Mouse (Mus musculus) myocyte (in vitro differentiated cells): ENCODE data around the gene Catip. TPM values are rescaled to one million over a fixed set of nuclear protein-coding genes. Genes with fewer than 3 reads are reported as not detected.
A peak's percentile ranks its signal among the peaks of the same experiment; 100 is the strongest.

Source experiments
- H3K27me3 ChIP-seq: one replicate; pipeline ENCODE4 v1.6.1; 2011; ENCODE audit not compliant: control insufficient read depth, insufficient read depth, insufficient read length
- H3K36me3 ChIP-seq: one replicate; pipeline ENCODE4 v1.6.1; 2011; ENCODE audit not compliant: control insufficient read depth, insufficient read depth
- H3K4me2 ChIP-seq: one replicate; pipeline ENCODE4 v1.6.1; 2011; ENCODE audit warnings: low read depth, control low read depth
- H3K4me3 ChIP-seq: one replicate; pipeline ENCODE4 v1.5.1; 2011; ENCODE audit warnings: mild to moderate bottlenecking, control low read depth, moderate library complexity
- H3K79me2 ChIP-seq: one replicate; pipeline ENCODE4 v1.6.1; 2011; ENCODE audit not compliant: control insufficient read depth, insufficient read depth
- H3ac ChIP-seq: one replicate; pipeline ENCODE4 v1.6.1; 2011; ENCODE audit not compliant: control insufficient read depth, insufficient read length
- CEBPB ChIP-seq: IDR thresholded peaks from 2 replicates; pipeline ENCODE4 v1.6.1; 2011; ENCODE audit warnings: mild to moderate bottlenecking, moderate library complexity; ENCODE audit not compliant: poor library complexity, insufficient read depth, severe bottlenecking
- E2F4 ChIP-seq: IDR thresholded peaks from one replicate; pipeline ENCODE4 v1.6.1; 2011; ENCODE audit warnings: mild to moderate bottlenecking, control low read depth, moderate library complexity; ENCODE audit not compliant: insufficient read depth
- MAX ChIP-seq: IDR thresholded peaks from one replicate; pipeline ENCODE4 v1.6.1; 2011; ENCODE audit warnings: low read depth, mild to moderate bottlenecking, control low read depth
- MYOD1 ChIP-seq, 3 experiments: IDR thresholded peaks; one replicate each; pipeline ENCODE4 v1.6.1; 2011; ENCODE audit warnings: control low read depth in 2 of 3, low read depth in 2 of 3, mild to moderate bottlenecking in 2 of 3, moderate library complexity in 1 of 3; ENCODE audit not compliant: insufficient read length in 2 of 3, control insufficient read depth in 1 of 3
- MYOG ChIP-seq, 3 experiments: IDR thresholded peaks; one replicate each; pipeline ENCODE4 v1.6.1; 2011; ENCODE audit warnings: control low read depth in 2 of 3, low read depth in 2 of 3, mild to moderate bottlenecking in 2 of 3; ENCODE audit not compliant: insufficient read length in 2 of 3, control insufficient read depth in 1 of 3, insufficient read depth in 1 of 3
- POLR2A ChIP-seq: IDR thresholded peaks from one replicate; pipeline ENCODE4 v1.6.1; 2011; ENCODE audit warnings: low read depth, mild to moderate bottlenecking, control low read depth, moderate library complexity; ENCODE audit not compliant: insufficient read length
- POLR2AphosphoS2 ChIP-seq: IDR thresholded peaks from one replicate; pipeline ENCODE4 v1.6.1; 2011; ENCODE audit warnings: low read depth, control low read depth; ENCODE audit not compliant: insufficient read length
- REST ChIP-seq: IDR thresholded peaks from one replicate; pipeline ENCODE4 v1.6.1; 2011; ENCODE audit warnings: mild to moderate bottlenecking, control low read depth, moderate library complexity; ENCODE audit not compliant: insufficient read depth, insufficient read length
- SRF ChIP-seq: IDR thresholded peaks from one replicate; pipeline ENCODE4 v1.6.1; 2011; ENCODE audit warnings: low read depth; ENCODE audit not compliant: control insufficient read depth, insufficient read length
- TCF12 ChIP-seq: IDR thresholded peaks from one replicate; pipeline ENCODE4 v1.6.1; 2011; ENCODE audit warnings: mild to moderate bottlenecking, control low read depth; ENCODE audit not compliant: poor library complexity, insufficient read depth, severe bottlenecking
- TCF3 ChIP-seq: IDR thresholded peaks from one replicate; pipeline ENCODE4 v1.6.1; 2011; ENCODE audit warnings: low read depth, control low read depth; ENCODE audit not compliant: insufficient read length
- USF1 ChIP-seq: IDR thresholded peaks from one replicate; pipeline ENCODE4 v1.6.1; 2011; ENCODE audit warnings: low read depth, mild to moderate bottlenecking, control low read depth, moderate library complexity
- polyA plus RNA-seq: library from polyadenylated mRNA; unstranded; fragments of >200 nt; fragmentation: generic; extraction: Trizol; gene quantifications from one replicate; pipeline ENCODE4 v1.2.1, GENCODE M21; 2012; ENCODE audit warnings: missing spikeins

Gene Catip
- polyA plus RNA-seq, 1 experiment = 0.10 TPM

- Histone ChIP-seq H3K4me2 (peak overlapping the region; percentile 91), H3K79me2 (no peaks in the 10 kb centered on the region), H3K27me3 (no peaks in the 10 kb centered on the region), H3ac (no peak overlapping the region), H3K4me3 (peak overlapping the region; percentile 32), H3K36me3 (no peaks in the 10 kb centered on the region)
- TF ChIP-seq MYOG (IDR thresholded peaks at IDR 0.05; ENCODE audit: control insufficient read depth in 1 of 3, insufficient read depth in 1 of 3, insufficient read length in 2 of 3, low read depth in 2 of 3) (no peak), SRF (no peak), MYOD1 (IDR thresholded peaks at IDR 0.05; ENCODE audit: control insufficient read depth in 1 of 3, insufficient read length in 2 of 3, low read depth in 2 of 3) (no peak), TCF3 (no peak), POLR2AphosphoS2 (no peak), POLR2A (no peak)
These were observed 29.0 kb upstream of the Catip start for GRCm38 (mm10) chr1:74332930-74333329.

GRCm38 (mm10) chr1:74334607-74335006, 27.3 kb upstream of the Catip start:
- H3K36me3 ChIP-seq = no peaks in the 10 kb centered on the region
- peak overlapping the region; percentile 6 for H3K4me2 ChIP-seq

GRCm38 (mm10) chr1:74335033-74335432, 26.9 kb upstream of the Catip start:
- H3K79me2 ChIP-seq = no peaks in the 10 kb centered on the region
- H3ac ChIP-seq = no peak overlapping the region

More at GRCm38 (mm10) chr1:74334607-74335006, 27.3 kb upstream of the Catip start:
- no peak overlapping the region for H3K4me3 ChIP-seq
- no peak for TF ChIP-seq MAX
- no peak for TF ChIP-seq REST
- no peak for TF ChIP-seq POLR2A
- TF ChIP-seq TCF12 = no peak
- TF ChIP-seq CEBPB = no peak
- TF ChIP-seq SRF = no peak
- TF ChIP-seq E2F4 = no peak
- TF ChIP-seq MYOD1 (IDR thresholded peaks at IDR 0.05; ENCODE audit: control insufficient read depth in 1 of 3, insufficient read length in 2 of 3, low read depth in 2 of 3) = no peak
- TF ChIP-seq MYOG (IDR thresholded peaks at IDR 0.05; ENCODE audit: control insufficient read depth in 1 of 3, insufficient read depth in 1 of 3, insufficient read length in 2 of 3, low read depth in 2 of 3) = no peak
- TF ChIP-seq TCF3 = no peak
- no peak for TF ChIP-seq POLR2AphosphoS2
- no peak for TF ChIP-seq USF1
- no peaks in the 10 kb centered on the region for H3K79me2 ChIP-seq
- H3K27me3 ChIP-seq = no peaks in the 10 kb centered on the region
- no peak overlapping the region for H3ac ChIP-seq

GRCm38 (mm10) chr1:74335436-74336170, 26.3 kb upstream of the Catip start:
- Histone ChIP-seq H3K79me2 (no peaks in the 10 kb centered on the region), H3ac (no peak overlapping the region), H3K36me3 (no peaks in the 10 kb centered on the region), H3K27me3 (no peaks in the 10 kb centered on the region), H3K4me3 (no peak overlapping the region), H3K4me2 (no peak overlapping the region)
- no peak for TF ChIP-seq MAX
- no peak for TF ChIP-seq TCF12
- no peak for TF ChIP-seq SRF
- TF ChIP-seq TCF3 = no peak
- TF ChIP-seq E2F4 = no peak
- no peak for TF ChIP-seq POLR2A
- TF ChIP-seq MYOG (IDR thresholded peaks at IDR 0.05; ENCODE audit: control insufficient read depth in 1 of 3, insufficient read depth in 1 of 3, insufficient read length in 2 of 3, low read depth in 2 of 3) = no peak
- no peak for TF ChIP-seq POLR2AphosphoS2
- TF ChIP-seq USF1 = no peak
- TF ChIP-seq REST = no peak
- no peak for TF ChIP-seq CEBPB
- TF ChIP-seq MYOD1 (IDR thresholded peaks at IDR 0.05; ENCODE audit: control insufficient read depth in 1 of 3, insufficient read length in 2 of 3, low read depth in 2 of 3) = no peak

More at GRCm38 (mm10) chr1:74335033-74335432, 26.9 kb upstream of the Catip start:
- Histone ChIP-seq H3K27me3 (no peaks in the 10 kb centered on the region), H3K36me3 (no peaks in the 10 kb centered on the region), H3K4me3 (no peak overlapping the region), H3K4me2 (peak overlapping the region; percentile 6)
- TF ChIP-seq E2F4 (no peak), POLR2A (no peak), TCF12 (no peak), MYOG (IDR thresholded peaks at IDR 0.05; ENCODE audit: control insufficient read depth in 1 of 3, insufficient read depth in 1 of 3, insufficient read length in 2 of 3, low read depth in 2 of 3) (no peak), POLR2AphosphoS2 (no peak), MYOD1 (IDR thresholded peaks at IDR 0.05; ENCODE audit: control insufficient read depth in 1 of 3, insufficient read length in 2 of 3, low read depth in 2 of 3) (no peak), CEBPB (no peak), REST (no peak), USF1 (no peak), MAX (no peak), TCF3 (no peak), SRF (no peak)
